Mouse (Mus musculus) testis, adult 2 months (tissue): ENCODE data around the gene Col6a4. TPM values are rescaled to one million over a fixed set of nuclear protein-coding genes. Genes with fewer than 3 reads are reported as not detected.

Experiments
- H3K27ac ChIP-seq: fragments of 200-500 bp; 2 replicates; pipeline ENCODE4 v1.5.1; 2012; ENCODE audit warnings: low read depth, low read length; ENCODE audit not compliant: control insufficient read depth, insufficient read depth
- H3K27me3 ChIP-seq: fragments of 200-500 bp; 2 replicates; pipeline ENCODE4 v1.6.1; 2012; ENCODE audit warnings: mild to moderate bottlenecking, low read length, moderate library complexity; ENCODE audit not compliant: control insufficient read depth, insufficient read depth
- H3K36me3 ChIP-seq: fragments of 200-500 bp; 2 replicates; pipeline ENCODE4 v1.6.1; 2012; ENCODE audit warnings: mild to moderate bottlenecking, low read length; ENCODE audit not compliant: control insufficient read depth, insufficient read depth
- H3K4me1 ChIP-seq: fragments of 200-500 bp; 2 replicates; pipeline ENCODE4 v1.6.1; 2012; ENCODE audit warnings: low read length; ENCODE audit not compliant: control insufficient read depth, insufficient read depth
- H3K4me3 ChIP-seq: fragments of 200-500 bp; 2 replicates; pipeline ENCODE4 v1.5.1; 2012; ENCODE audit warnings: low read depth, mild to moderate bottlenecking, low read length, moderate library complexity, mixed read lengths; ENCODE audit not compliant: control insufficient read depth
- CTCF ChIP-seq: fragments of 200-500 bp; IDR thresholded peaks from 2 replicates; pipeline ENCODE4 v1.5.1; 2012; ENCODE audit warnings: low read depth, mild to moderate bottlenecking, inconsistent platforms, low read length, moderate library complexity; ENCODE audit not compliant: control insufficient read depth, insufficient read depth, insufficient replicate concordance
- POLR2A ChIP-seq: fragments of 200-500 bp; IDR thresholded peaks from 2 replicates; pipeline ENCODE4 v1.6.1; 2012; ENCODE audit warnings: low read depth, mild to moderate bottlenecking, inconsistent platforms, low read length, moderate library complexity; ENCODE audit not compliant: control insufficient read depth
- polyA plus RNA-seq: library from polyadenylated mRNA; depleted of rRNA; stranded (reverse); fragments of >200 nt; gene quantifications from 2 replicates; pipeline ENCODE4 v1.2.3, GENCODE M21; 2012; rRNA removed

Gene Col6a4
- 17.3 and 20.2 TPM in 2 replicates for polyA plus RNA-seq

- Histone ChIP-seq H3K27me3 (no peaks in the 10 kb centered on the region), H3K27ac (no peak within 1 kb of the TSS), H3K4me1 (peaks cover 5% of the 10 kb centered on the region; the same call in 1 of the 2 replicates), H3K4me3 (no peak within 1 kb of the TSS), H3K36me3 (no peaks in the 10 kb centered on the region)
- no peak for TF ChIP-seq CTCF
- TF ChIP-seq POLR2A = no peak
Measured at GRCm38 (mm10) chr9:106096683-106097082, at the start of gene Col6a4. Gene Col6a4 (minus strand): TSS chr9:106096783.

GRCm38 (mm10) chr9:106145582-106145981 lies 49.0 kb upstream of the Col6a4 start:
- Histone ChIP-seq H3K27ac (no peak overlapping the region), H3K4me1 (peaks cover 5% of the 10 kb centered on the region), H3K27me3 (peaks cover 3% of the 10 kb centered on the region; the same call in 1 of the 2 replicates), H3K4me3 (no peak overlapping the region), H3K36me3 (no peaks in the 10 kb centered on the region)
- no peak for TF ChIP-seq POLR2A
- TF ChIP-seq CTCF = no peak

- Histone ChIP-seq H3K4me3 (no peak overlapping the region), H3K27me3 (peaks cover 3% of the 10 kb centered on the region; the same call in 1 of the 2 replicates), H3K36me3 (no peaks in the 10 kb centered on the region), H3K27ac (no peak overlapping the region), H3K4me1 (peaks cover 5% of the 10 kb centered on the region)
- TF ChIP-seq POLR2A (no peak), CTCF (no peak)
Measured at GRCm38 (mm10) chr9:106144176-106144575, 47.6 kb upstream of the Col6a4 start.

- no peak overlapping the region for H3K4me3 ChIP-seq
- no peaks in the 10 kb centered on the region for H3K4me1 ChIP-seq
- TF ChIP-seq POLR2A = no peak
- TF ChIP-seq CTCF = no peak
- no peaks in the 10 kb centered on the region for H3K36me3 ChIP-seq
- H3K27ac ChIP-seq = no peak overlapping the region
- H3K27me3 ChIP-seq = no peaks in the 10 kb centered on the region
Measured at GRCm38 (mm10) chr9:106141955-106142354, 45.4 kb upstream of the Col6a4 start.

- Histone ChIP-seq H3K4me1 (no peaks in the 10 kb centered on the region), H3K36me3 (no peaks in the 10 kb centered on the region), H3K27ac (no peak overlapping the region), H3K27me3 (no peaks in the 10 kb centered on the region), H3K4me3 (no peak overlapping the region)
- TF ChIP-seq POLR2A (no peak), CTCF (no peak)
Measured at GRCm38 (mm10) chr9:106139763-106140162, 43.2 kb upstream of the Col6a4 start.

GRCm38 (mm10) chr9:106137671-106138216 lies 41.2 kb upstream of the Col6a4 start:
- no peak overlapping the region for H3K27ac ChIP-seq
- TF ChIP-seq POLR2A (no peak), CTCF (no peak)
- H3K36me3 ChIP-seq = no peaks in the 10 kb centered on the region
- no peak overlapping the region for H3K4me3 ChIP-seq
- no peaks in the 10 kb centered on the region for H3K27me3 ChIP-seq
- no peaks in the 10 kb centered on the region for H3K4me1 ChIP-seq

- Histone ChIP-seq H3K4me3 (no peak overlapping the region), H3K27ac (no peak overlapping the region), H3K27me3 (no peaks in the 10 kb centered on the region), H3K36me3 (no peaks in the 10 kb centered on the region), H3K4me1 (no peaks in the 10 kb centered on the region)
- TF ChIP-seq POLR2A (no peak), CTCF (no peak)
Measured at GRCm38 (mm10) chr9:106130250-106130649, 33.7 kb upstream of the Col6a4 start.

GRCm38 (mm10) chr9:106129072-106129471 lies 32.5 kb upstream of the Col6a4 start:
- H3K27me3 ChIP-seq = no peaks in the 10 kb centered on the region
- H3K4me3 ChIP-seq = no peak overlapping the region
- no peak overlapping the region for H3K27ac ChIP-seq
- H3K36me3 ChIP-seq = no peaks in the 10 kb centered on the region
- H3K4me1 ChIP-seq = no peaks in the 10 kb centered on the region
- TF ChIP-seq POLR2A (no peak), CTCF (no peak)
